Mouse (Mus musculus): ENCODE results near the gene Serpina3b. TPM values are rescaled to one million over a fixed set of nuclear protein-coding genes. Genes with fewer than 3 reads are reported as not detected.

Gene Serpina3b
- polyA plus RNA-seq, 1 experiment from 2014 or later = not detected

- 86% methylated on average over 3 of the region's 3 CpGs for WGBS
- Histone ChIP-seq H3K4me3 (no peak overlapping the region), H3K9me3 (replicated peaks) (no peaks in the 10 kb centered on the region), H3K27ac (replicated peaks) (no peak overlapping the region), H3K27me3 (ENCODE audit: low read depth, poor library complexity, severe bottlenecking) (no peaks in the 10 kb centered on the region), H3K36me3 (no peaks in the 10 kb centered on the region), H3K4me1 (no peaks in the 10 kb centered on the region)
- no peak for DNase-seq (ENCODE audit: low spot score)
These were observed 58.3 kb downstream of the Serpina3b start for GRCm38 (mm10) chr12:104186041-104186581.

Other genes with a start within 250 kb of the Serpina3b start
- gene Serpina1c, start 223.1 kb upstream of the Serpina3b start, polyA plus RNA-seq (2016; fragmentation: Nextera tagmentation; extraction: Ambion mirVana) = not detected in 2 replicates
- not detected in 2 replicates for gene Serpina1e, start 169.0 kb upstream of the Serpina3b start, polyA plus RNA-seq (2016; fragmentation: Nextera tagmentation; extraction: Ambion mirVana)
- not detected in 2 replicates for gene Serpina11, start 138.0 kb upstream of the Serpina3b start, polyA plus RNA-seq (2016; fragmentation: Nextera tagmentation; extraction: Ambion mirVana)
- not detected in 2 replicates for gene Serpina9, start 114.2 kb upstream of the Serpina3b start, polyA plus RNA-seq (2016; fragmentation: Nextera tagmentation; extraction: Ambion mirVana)
- gene Serpina12, start 83.6 kb upstream of the Serpina3b start, polyA plus RNA-seq (2016; fragmentation: Nextera tagmentation; extraction: Ambion mirVana) = not detected in 2 replicates
- gene Serpina5, start 26.9 kb upstream of the Serpina3b start, polyA plus RNA-seq (2016; fragmentation: Nextera tagmentation; extraction: Ambion mirVana) = not detected in 2 replicates
- gene Serpina3a, start 15.3 kb upstream of the Serpina3b start, polyA plus RNA-seq (2016; fragmentation: Nextera tagmentation; extraction: Ambion mirVana) = not detected in 2 replicates
- gene Serpina3c, start 25.9 kb downstream of the Serpina3b start, polyA plus RNA-seq (2016; fragmentation: Nextera tagmentation; extraction: Ambion mirVana) = not detected in 2 replicates
- gene Serpina3f, start 86.5 kb downstream of the Serpina3b start, polyA plus RNA-seq (2016; fragmentation: Nextera tagmentation; extraction: Ambion mirVana) = 0.27 and 0.30 TPM in 2 replicates
- gene Serpina3g, start 108.2 kb downstream of the Serpina3b start, polyA plus RNA-seq (2016; fragmentation: Nextera tagmentation; extraction: Ambion mirVana) = 0.25 TPM in 1 of 2 replicates, not detected in the other
- gene Serpina3i, start 135.1 kb downstream of the Serpina3b start, polyA plus RNA-seq (2016; fragmentation: Nextera tagmentation; extraction: Ambion mirVana) = not detected in 2 replicates
- gene Serpina3j, start 186.6 kb downstream of the Serpina3b start, polyA plus RNA-seq (2016; fragmentation: Nextera tagmentation; extraction: Ambion mirVana) = not detected in 2 replicates
- not detected in 2 replicates for gene Serpina3k, start 210.5 kb downstream of the Serpina3b start, polyA plus RNA-seq (2016; fragmentation: Nextera tagmentation; extraction: Ambion mirVana)
- not detected in 2 replicates for gene Serpina3m, start 210.5 kb downstream of the Serpina3b start, polyA plus RNA-seq (2016; fragmentation: Nextera tagmentation; extraction: Ambion mirVana)

Measured in midbrain, embryonic 10.5 days (tissue).